Mouse (Mus musculus): ENCODE results near the gene Lyzl4. TPM values are rescaled to one million over a fixed set of nuclear protein-coding genes. Genes with fewer than 3 reads are reported as not detected.

The Lyzl4 gene
- polyA plus RNA-seq, 1 experiment from 2014 or later = 0.24 TPM

- Histone ChIP-seq H3K36me3 (no peaks in the 10 kb centered on the region), H3K9ac (replicated peaks) (no peak overlapping the region), H3K4me3 (replicated peaks) (no peak overlapping the region), H3K27ac (no peak overlapping the region), H3K4me1 (replicated peaks) (no peaks in the 10 kb centered on the region), H3K4me2 (replicated peaks) (no peak overlapping the region), H3K27me3 (no peaks in the 10 kb centered on the region), H3K9me3 (no peaks in the 10 kb centered on the region)
- WGBS = 48% methylated on average over 3 of the region's 3 CpGs
- ATAC-seq = no peak
Observed at GRCm38 (mm10) chr9:121616471-121616870, 25.4 kb downstream of the Lyzl4 start.

DNA sequence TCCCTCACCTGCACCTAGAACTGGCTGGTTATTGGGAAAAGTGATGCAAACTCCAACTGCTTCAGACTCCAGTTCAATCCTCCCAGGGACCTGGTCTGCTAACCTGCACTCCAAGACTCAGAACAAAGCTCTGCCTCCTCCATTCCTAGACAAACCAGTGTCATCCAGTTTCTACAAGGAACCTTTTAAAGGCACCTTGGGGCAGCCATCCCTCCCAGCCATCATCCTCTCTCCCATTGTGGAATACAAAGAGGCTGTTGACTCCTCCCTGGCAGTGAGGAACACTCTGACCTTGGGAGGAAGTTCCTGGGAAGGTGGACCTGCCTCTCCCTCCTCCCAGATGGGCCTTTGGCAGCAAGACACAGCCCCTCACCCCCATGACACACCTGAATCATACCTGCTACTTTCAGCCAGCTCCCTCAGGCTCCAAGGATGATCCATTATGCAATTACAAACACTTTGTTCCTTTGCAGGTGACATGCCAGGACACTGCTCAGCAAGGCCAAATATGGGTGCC is 27.6 kb downstream of the Lyzl4 start:
- ATAC-seq = no peak
- no peak overlapping the region for H3K4me2 ChIP-seq (replicated peaks)
- H3K4me1 ChIP-seq (replicated peaks) = no peaks in the 10 kb centered on the region
- no peak overlapping the region for H3K4me3 ChIP-seq (replicated peaks)
- no peak overlapping the region for H3K9ac ChIP-seq (replicated peaks)
- H3K9me3 ChIP-seq = no peaks in the 10 kb centered on the region
- no peaks in the 10 kb centered on the region for H3K27me3 ChIP-seq
- H3K36me3 ChIP-seq = no peaks in the 10 kb centered on the region
- H3K27ac ChIP-seq = no peak overlapping the region

- H3K9ac ChIP-seq (replicated peaks) = no peak overlapping the region
- no peaks in the 10 kb centered on the region for H3K4me1 ChIP-seq (replicated peaks)
- no peak overlapping the region for H3K4me3 ChIP-seq (replicated peaks)
- H3K9me3 ChIP-seq = no peaks in the 10 kb centered on the region
- no peaks in the 10 kb centered on the region for H3K36me3 ChIP-seq
- no peaks in the 10 kb centered on the region for H3K27me3 ChIP-seq
- WGBS = 83% methylated on average over 5 of the region's 5 CpGs
- ATAC-seq = no peak
- H3K4me2 ChIP-seq (replicated peaks) = no peak overlapping the region
- no peak overlapping the region for H3K27ac ChIP-seq
Observed at GRCm38 (mm10) chr9:121613192-121613591, 28.7 kb downstream of the Lyzl4 start.

GRCm38 (mm10) chr9:121609381-121609780 is 32.5 kb downstream of the Lyzl4 start:
- Histone ChIP-seq H3K36me3 (no peaks in the 10 kb centered on the region), H3K9ac (replicated peaks) (no peak overlapping the region), H3K9me3 (no peaks in the 10 kb centered on the region), H3K4me3 (replicated peaks) (no peak overlapping the region), H3K4me2 (replicated peaks) (no peak overlapping the region), H3K4me1 (replicated peaks) (no peaks in the 10 kb centered on the region), H3K27ac (no peak overlapping the region), H3K27me3 (no peaks in the 10 kb centered on the region)
- WGBS = 77% methylated on average over 6 of the region's 6 CpGs
- ATAC-seq = no peak

- H3K27ac ChIP-seq = no peak overlapping the region
- peak; percentile 66 for ATAC-seq
- H3K4me1 ChIP-seq (replicated peaks) = no peaks in the 10 kb centered on the region
- no peaks in the 10 kb centered on the region for H3K9me3 ChIP-seq
- no peaks in the 10 kb centered on the region for H3K36me3 ChIP-seq
- no peaks in the 10 kb centered on the region for H3K27me3 ChIP-seq
- H3K4me3 ChIP-seq (replicated peaks) = no peak overlapping the region
- H3K9ac ChIP-seq (replicated peaks) = no peak overlapping the region
- no peak overlapping the region for H3K4me2 ChIP-seq (replicated peaks)
- WGBS = 50% methylated on average over 1 of the region's 1 CpGs
Observed at GRCm38 (mm10) chr9:121606498-121607096, 35.3 kb downstream of the Lyzl4 start.

- H3K9me3 ChIP-seq = no peaks in the 10 kb centered on the region
- no peak overlapping the region for H3K27ac ChIP-seq
- H3K36me3 ChIP-seq = no peaks in the 10 kb centered on the region
- ATAC-seq = peak; percentile 81
- 54% methylated on average over 12 of the region's 12 CpGs for WGBS
- H3K27me3 ChIP-seq = no peaks in the 10 kb centered on the region
- no peak overlapping the region for H3K9ac ChIP-seq (replicated peaks)
- H3K4me1 ChIP-seq (replicated peaks) = no peaks in the 10 kb centered on the region
- H3K4me2 ChIP-seq (replicated peaks) = no peak overlapping the region
- no peak overlapping the region for H3K4me3 ChIP-seq (replicated peaks)
Observed at GRCm38 (mm10) chr9:121605414-121606278, 36.2 kb downstream of the Lyzl4 start.

DNA sequence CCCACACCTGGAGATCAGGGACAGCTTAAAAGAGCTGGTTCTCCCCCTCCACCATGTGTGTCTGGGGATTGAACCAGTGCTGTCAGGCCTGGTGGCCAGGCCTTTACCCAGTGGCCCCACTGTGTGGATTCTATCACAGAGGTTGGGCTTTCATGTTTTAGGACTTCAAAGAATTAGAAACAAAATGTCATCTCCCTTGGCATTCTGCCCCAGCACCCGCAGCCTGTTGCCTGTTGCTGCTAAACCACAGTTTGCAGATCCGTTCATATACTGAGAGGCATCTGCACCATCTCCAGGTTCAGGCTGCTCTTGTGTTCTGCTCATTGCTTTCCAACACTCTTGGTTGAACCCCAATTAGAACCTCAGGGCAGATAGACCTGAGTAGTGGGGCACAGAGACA is 39.5 kb downstream of the Lyzl4 start:
- no peak overlapping the region for H3K4me3 ChIP-seq (replicated peaks)
- H3K27me3 ChIP-seq = no peaks in the 10 kb centered on the region
- H3K36me3 ChIP-seq = no peaks in the 10 kb centered on the region
- H3K9ac ChIP-seq (replicated peaks) = no peak overlapping the region
- H3K27ac ChIP-seq = no peak overlapping the region
- H3K4me2 ChIP-seq (replicated peaks) = no peak overlapping the region
- ATAC-seq = no peak
- 82% methylated on average over 2 of the region's 2 CpGs for WGBS
- no peaks in the 10 kb centered on the region for H3K9me3 ChIP-seq
- H3K4me1 ChIP-seq (replicated peaks) = no peaks in the 10 kb centered on the region

DNA sequence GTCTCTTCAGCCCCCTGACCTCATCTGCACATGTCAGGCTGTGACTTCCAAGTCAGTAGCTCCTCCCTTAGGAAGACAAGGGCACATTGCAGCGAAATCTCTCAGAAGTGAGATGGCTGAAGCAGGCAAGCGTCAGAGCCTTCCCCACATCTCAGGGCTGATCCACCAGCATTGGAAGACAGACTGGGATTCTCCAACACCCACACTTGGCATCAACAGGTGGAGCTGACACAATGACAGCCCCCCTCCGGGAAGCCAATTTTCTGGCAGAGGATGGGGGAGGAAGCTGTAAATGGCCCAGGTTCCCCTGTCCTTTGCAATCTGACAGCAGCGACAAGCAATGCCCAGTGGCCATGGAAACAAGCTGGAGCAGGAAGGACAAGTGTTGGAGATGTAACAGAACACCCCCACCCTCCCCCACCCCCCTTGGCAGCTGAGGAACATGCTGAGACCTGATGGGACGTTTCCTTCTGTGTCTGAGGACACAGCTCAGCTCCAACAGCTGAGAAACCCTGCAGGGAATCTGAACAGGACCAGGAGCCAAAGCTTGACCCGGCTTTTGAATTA is 41.0 kb downstream of the Lyzl4 start:
- WGBS = 43% methylated on average over 6 of the region's 6 CpGs
- no peak overlapping the region for H3K9ac ChIP-seq (replicated peaks)
- H3K36me3 ChIP-seq = no peaks in the 10 kb centered on the region
- ATAC-seq = no peak
- H3K4me2 ChIP-seq (replicated peaks) = no peak overlapping the region
- no peak overlapping the region for H3K27ac ChIP-seq
- no peaks in the 10 kb centered on the region for H3K27me3 ChIP-seq
- no peak overlapping the region for H3K4me3 ChIP-seq (replicated peaks)
- H3K4me1 ChIP-seq (replicated peaks) = no peaks in the 10 kb centered on the region
- H3K9me3 ChIP-seq = no peaks in the 10 kb centered on the region

DNA sequence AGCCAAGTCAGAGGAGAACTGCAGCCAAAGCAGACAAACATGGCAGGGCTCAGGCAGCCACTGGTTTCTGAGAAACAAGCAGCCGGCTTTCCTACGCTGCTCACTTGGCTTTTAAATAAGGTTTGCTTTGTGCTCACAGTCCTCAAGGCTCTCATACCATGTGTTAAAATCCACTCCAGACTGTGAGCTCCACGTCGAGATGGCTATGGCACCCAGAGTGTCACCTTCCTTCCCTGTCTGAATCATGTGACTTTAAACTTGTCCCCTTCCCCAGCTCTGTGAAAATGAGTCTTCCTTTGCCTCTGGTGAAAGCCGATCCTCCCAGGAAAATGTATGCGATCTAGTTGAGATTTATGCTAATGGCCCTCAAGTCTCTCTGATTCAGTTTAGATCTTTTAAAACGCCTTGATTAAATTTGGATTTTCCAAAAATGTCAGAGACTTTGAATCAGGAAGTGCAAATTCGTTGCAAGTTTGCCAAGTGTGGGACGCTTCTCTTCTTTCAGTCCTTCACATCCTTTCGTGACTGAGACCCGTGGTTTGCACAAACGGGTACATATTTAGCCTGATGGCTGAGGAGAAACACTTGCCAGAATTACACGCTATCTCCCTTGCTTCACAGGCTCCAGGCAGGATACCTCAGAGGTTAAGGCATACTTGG is 41.6 kb downstream of the Lyzl4 start:
- no peak overlapping the region for H3K27ac ChIP-seq
- WGBS = 58% methylated on average over 13 of the region's 13 CpGs
- ATAC-seq = no peak

DNA sequence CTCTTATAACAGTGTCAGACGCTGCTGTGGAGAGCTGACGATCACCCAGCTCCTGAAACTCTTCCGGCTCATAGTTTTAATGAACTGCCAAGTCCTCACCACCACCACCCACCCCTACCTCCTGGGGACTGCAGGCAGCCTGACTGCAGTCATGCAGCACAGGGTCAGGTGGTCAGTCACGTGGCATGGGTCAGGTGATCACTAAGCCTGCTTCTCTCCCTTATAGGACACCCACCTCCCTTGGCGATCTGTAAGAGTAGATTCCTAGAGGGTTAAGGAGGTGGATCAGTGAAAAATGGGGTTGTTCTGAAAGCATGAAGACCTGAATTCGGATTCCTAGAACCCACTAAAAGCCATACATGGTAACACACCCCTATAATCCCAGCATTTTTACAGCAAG is 42.3 kb downstream of the Lyzl4 start:
- Histone ChIP-seq H3K4me1 (replicated peaks) (no peaks in the 10 kb centered on the region), H3K27ac (no peak overlapping the region), H3K9ac (replicated peaks) (no peak overlapping the region), H3K27me3 (no peaks in the 10 kb centered on the region), H3K4me3 (replicated peaks) (no peak overlapping the region), H3K4me2 (replicated peaks) (no peak overlapping the region), H3K9me3 (no peaks in the 10 kb centered on the region), H3K36me3 (no peaks in the 10 kb centered on the region)
- ATAC-seq = no peak
- WGBS = 82% methylated on average over 6 of the region's 6 CpGs

More for the DNA sequence above, 41.6 kb downstream of the Lyzl4 start:
- Histone ChIP-seq H3K36me3 (no peaks in the 10 kb centered on the region), H3K9me3 (no peaks in the 10 kb centered on the region), H3K4me2 (replicated peaks) (no peak overlapping the region), H3K27me3 (no peaks in the 10 kb centered on the region), H3K4me1 (replicated peaks) (no peaks in the 10 kb centered on the region), H3K9ac (replicated peaks) (no peak overlapping the region), H3K4me3 (replicated peaks) (no peak overlapping the region)

DNA sequence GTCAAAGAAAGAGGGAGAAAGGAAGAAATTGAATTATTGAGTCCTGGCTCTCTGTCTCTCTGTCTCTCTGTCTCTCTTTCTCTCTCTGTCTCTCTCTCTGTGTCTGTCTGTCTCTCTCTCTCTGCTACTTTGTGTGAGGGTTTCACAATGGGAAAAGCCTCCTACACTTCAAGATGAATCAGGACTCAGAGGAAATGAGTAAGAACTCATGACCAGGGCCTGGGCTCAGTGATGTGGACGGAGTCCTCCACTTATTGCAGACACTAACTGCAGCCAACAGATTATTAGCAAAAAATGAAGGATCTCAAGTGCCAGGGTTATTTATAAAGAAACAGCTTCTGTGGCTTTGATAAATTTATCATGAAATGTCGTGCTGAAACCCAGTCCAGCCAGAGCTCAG is 43.8 kb downstream of the Lyzl4 start:
- Histone ChIP-seq H3K27me3 (no peaks in the 10 kb centered on the region), H3K4me2 (replicated peaks) (no peak overlapping the region), H3K4me3 (replicated peaks) (no peak overlapping the region), H3K9ac (replicated peaks) (no peak overlapping the region), H3K4me1 (replicated peaks) (no peaks in the 10 kb centered on the region), H3K27ac (no peak overlapping the region), H3K9me3 (no peaks in the 10 kb centered on the region), H3K36me3 (no peaks in the 10 kb centered on the region)
- ATAC-seq = no peak
- WGBS = 92% methylated on average over 2 of the region's 2 CpGs

DNA sequence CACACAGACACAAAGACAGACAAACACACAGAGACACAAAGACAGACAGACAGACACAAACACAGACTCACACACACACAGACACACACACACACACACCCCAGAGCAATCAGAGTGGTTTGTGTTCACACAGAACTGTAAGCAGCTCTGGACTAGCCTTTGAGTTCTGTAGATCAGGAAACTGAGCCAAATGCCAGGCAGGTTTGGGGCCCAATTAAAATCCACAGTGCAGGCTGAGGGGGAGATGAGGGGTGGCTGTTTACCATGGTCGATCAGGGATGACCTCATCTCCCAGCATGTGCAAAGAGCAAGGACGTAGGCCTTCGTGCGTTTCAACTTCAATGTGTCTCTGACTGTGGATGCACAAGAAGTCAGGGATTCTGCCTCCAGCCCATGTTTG is 47.1 kb downstream of the Lyzl4 start:
- ATAC-seq = no peak

More for the DNA sequence above, 47.1 kb downstream of the Lyzl4 start:
- H3K4me2 ChIP-seq (replicated peaks) = no peak overlapping the region
- no peak overlapping the region for H3K27ac ChIP-seq
- H3K27me3 ChIP-seq = no peaks in the 10 kb centered on the region
- no peaks in the 10 kb centered on the region for H3K4me1 ChIP-seq (replicated peaks)
- H3K9ac ChIP-seq (replicated peaks) = no peak overlapping the region
- no peaks in the 10 kb centered on the region for H3K9me3 ChIP-seq
- H3K4me3 ChIP-seq (replicated peaks) = no peak overlapping the region
- H3K36me3 ChIP-seq = no peaks in the 10 kb centered on the region
- WGBS = 65% methylated on average over 4 of the region's 4 CpGs
